Mouse (Mus musculus) naive thymus-derived CD4-positive, alpha-beta T cell, adult 2 months (primary cell): ENCODE data around the gene Spib.

Experiments
- DNase-seq: peaks from one replicate; pipeline ENCODE4 v3.0.0-alpha.2; 2011; ENCODE audit warnings: low read depth

Gene Spib

DNA sequence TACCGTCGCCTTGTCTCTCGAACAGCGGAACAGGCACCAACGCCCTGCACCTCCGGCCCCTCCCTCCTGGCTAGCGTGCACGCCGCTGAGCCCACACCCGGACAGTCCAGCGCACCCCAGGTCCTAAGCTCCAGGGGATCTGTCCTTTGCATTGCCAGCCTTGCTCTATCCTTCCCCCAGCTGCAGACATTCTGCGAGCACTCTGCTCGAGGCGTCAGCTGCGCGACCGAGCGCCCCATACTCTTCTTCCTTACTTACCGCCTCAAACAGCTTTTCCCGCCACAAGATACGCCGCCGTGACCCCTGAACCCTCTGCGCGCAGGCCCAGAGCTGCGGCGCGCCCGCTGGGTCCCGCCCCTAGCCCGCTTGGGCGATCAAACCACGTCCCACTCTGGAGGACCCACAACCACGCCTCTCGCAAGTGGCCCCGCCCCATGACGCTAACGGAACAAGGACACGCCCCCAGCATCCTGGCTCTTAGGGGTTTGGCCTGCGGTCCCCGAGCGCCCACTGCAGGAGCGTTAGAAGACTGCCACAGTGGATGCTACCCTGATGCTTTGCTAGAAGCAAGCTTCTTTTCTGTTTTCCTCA lies 16.7 kb upstream of the Spib start, which contains the start of gene Pold1:
Gene Pold1 (minus strand): TSS at position 353 of the 591 bp plus-strand sequence.
- DNase-seq = peak; percentile 100

- peak; percentile 17 for DNase-seq
Measured at GRCm38 (mm10) chr7:44547725-44548124, 15.9 kb upstream of the Spib start.

GRCm38 (mm10) chr7:44547041-44547440 lies 15.2 kb upstream of the Spib start:
- peak; percentile 51 for DNase-seq

DNA sequence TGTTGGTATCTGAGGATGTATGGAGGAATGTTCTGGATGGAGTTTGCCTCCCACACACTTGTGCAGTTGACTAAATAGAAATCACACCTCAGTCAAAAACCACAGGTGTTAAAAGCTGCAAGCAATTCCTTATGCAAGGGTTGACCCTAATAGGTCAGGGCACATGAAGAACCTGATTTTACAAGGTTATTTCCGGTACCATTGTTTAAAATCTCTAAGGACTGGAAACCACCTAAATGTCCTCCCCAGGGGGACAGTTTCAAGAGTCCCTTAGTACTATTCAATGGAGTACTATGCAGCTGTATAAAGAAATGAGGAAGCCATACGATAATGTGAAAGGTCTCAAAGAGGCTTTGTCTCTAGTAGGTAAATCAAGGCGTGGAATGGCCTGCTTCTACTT lies 14.4 kb upstream of the Spib start:
- no peak for DNase-seq

DNA sequence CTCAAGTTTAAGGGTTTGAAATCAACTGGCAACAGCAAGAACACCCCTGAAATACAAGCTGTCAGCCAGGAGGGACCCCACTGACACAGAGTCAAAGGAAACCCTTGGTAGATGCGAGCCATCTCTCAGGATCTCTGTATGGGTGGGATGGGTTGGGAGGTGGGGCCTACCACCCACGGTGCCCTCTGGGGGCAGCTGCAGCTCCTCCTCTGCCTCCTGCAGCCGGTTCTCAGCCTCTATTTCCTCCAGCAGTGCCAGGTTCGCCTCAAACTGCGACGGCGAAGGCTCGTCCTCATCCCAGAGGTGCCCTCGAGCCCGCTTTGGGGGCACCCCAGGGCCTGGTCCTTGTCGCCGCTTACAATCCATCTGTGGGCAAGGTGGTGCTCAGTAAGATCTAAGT lies 11.2 kb upstream of the Spib start:
- DNase-seq = no peak

DNA sequence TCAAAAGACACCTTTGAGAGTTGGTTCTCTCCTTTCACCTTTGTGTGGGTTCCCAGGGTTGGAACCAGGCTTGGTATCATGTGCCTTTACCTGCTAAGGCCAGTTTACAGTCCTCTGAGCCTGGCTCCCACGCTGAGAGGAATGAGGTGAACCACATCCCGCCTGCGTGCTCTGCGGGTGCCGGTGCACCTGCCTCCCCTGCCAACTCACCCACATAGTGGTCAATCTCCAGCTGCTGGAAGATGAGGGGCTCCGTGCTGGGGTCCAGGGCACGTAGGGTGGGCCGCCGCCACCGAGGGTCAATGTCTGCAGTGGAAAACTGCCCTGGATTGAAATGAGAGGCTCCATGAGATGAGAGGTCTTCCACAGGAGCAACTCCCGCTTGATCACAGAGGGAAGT lies 10.7 kb upstream of the Spib start:
- DNase-seq = no peak

DNA sequence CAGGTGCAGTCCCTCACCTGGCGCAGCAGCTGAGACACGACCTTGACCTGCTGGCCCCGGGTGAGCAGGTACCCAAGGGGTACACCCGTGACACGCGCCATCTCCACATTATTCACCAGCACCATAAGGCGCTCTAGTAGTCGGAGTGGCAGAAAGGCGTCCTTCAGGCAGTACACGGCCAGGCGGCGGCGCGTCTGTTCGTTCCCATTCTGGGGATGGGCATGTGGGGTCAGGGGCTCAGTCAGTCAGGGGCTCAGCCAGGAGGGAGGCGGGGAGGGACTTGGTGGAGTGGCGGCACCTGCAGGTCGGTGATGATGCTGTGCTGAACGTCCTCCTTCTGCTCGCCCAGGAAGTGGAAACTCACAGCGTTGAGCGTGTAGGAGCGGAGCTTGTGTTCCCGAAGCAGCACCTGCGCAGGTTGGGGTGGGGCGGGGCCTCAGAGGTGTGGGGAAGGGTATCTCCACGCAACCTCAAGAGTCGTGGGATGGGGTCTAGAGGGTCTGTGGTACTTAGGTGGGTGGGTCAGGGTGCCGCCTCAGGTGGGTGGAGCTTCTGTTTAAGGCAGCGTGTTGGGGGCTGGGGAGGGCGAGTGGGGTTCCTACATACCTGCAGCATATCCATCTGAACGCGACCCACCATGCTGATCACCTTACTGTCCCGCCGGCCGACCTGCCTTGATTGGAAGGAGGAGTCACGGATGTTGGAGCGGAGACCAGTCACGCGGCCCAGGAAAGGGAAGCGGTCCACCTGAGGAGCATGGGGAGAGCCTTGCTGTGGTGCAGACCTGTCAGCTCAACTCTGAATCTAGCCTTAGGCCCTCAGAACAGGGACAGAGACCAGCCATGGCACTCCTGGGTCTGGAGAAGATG lies 7.1 kb upstream of the Spib start:
- DNase-seq = no peak

- no peak for DNase-seq
Measured at GRCm38 (mm10) chr7:44537496-44537895, 5.6 kb upstream of the Spib start.

GRCm38 (mm10) chr7:44537009-44537408 lies 5.1 kb upstream of the Spib start:
- no peak for DNase-seq

DNA sequence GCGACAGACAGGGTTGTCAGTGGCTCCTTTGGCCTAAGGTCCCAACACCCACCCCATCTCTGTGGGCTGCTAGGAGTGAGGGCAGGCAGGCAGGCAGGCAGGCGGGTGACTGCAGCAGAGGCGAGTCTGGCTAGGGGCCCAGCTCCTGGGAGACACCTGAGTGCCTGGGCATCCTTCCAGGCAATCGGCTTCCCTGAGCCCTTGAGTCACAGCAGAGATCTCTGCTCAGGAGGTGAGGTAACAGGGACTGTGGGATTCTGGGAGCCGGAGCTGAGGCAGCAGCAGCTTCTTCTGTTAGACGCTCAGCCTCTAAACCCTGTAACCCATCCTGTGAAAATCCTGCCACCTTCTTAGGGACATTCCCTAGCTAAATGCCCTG lies 4.7 kb upstream of the Spib start:
- DNase-seq = no peak

GRCm38 (mm10) chr7:44535657-44536589 lies 4.1 kb upstream of the Spib start:
- no peak for DNase-seq

- DNase-seq = no peak
Measured at GRCm38 (mm10) chr7:44534656-44535441, 3.0 kb upstream of the Spib start.

GRCm38 (mm10) chr7:44534242-44534641 lies 2.4 kb upstream of the Spib start:
- no peak for DNase-seq

- no peak for DNase-seq
Measured at GRCm38 (mm10) chr7:44533746-44534045, 1.8 kb upstream of the Spib start.

GRCm38 (mm10) chr7:44532918-44533745 lies 1.3 kb upstream of the Spib start:
- DNase-seq = no peak

GRCm38 (mm10) chr7:44531207-44531606 lies 664 bp downstream of the Spib start:
- DNase-seq = no peak

DNA sequence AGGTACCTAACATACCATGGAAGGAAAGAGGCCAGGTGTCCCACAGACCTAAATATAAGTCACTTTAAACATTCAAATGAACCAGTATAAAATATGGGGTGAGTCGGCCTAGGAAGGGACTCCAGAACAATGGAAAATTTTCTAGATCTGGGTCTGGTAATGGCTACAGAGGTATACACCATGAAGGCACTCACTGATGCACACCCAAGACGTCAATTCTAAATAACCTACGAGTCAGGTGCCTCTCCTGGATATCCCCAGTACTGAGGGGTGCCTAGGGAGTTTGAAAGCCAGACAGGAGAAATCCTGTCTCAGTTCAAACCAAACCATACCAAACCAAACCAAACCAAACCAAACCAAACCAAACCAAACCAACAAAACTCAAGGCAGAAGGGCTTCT lies 1.4 kb downstream of the Spib start:
- DNase-seq = no peak

- no peak for DNase-seq
Measured at GRCm38 (mm10) chr7:44529518-44529917, 2.4 kb downstream of the Spib start.

- peak; percentile 88 for DNase-seq
Measured at GRCm38 (mm10) chr7:44527483-44528398, 4.1 kb downstream of the Spib start.
